Comparison of ENCODE assay signal across 11 mouse cellular contexts in the genomic region with DNA sequence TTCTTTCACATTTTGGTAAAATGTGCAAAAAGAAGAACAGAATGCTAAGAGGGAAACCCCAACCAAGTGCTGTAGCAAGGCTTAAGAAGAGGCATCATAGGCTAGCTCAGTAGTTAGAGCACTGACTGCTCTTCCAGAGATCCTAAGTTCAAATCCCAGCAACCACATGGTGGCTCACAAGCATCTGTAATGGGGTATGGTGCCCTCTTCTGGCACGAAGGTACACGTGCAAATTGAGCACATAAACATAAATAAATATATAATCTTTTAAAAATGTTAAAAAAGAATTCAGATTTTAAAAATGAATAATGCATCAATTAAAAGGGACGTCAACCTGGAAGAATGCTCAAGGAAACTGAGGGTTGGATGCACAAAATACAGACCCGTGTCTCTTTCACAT.
DNase-seq lines count a peak whose midpoint lies in the region; ATAC-seq lines count a peak whose summit lies in the region.
"Had no signal": no experiment of that assay in that cellular context is flagged by ENCODE, and none has a peak within 500 bp of the region (broad histone marks: within the 10 kb centered on the region; RNA-seq: fewer than 3 reads in every experiment).

No protein-coding gene starts in this region.

- H3K36me3 ChIP-seq in forebrain, embryonic 14.5 days (ENCODE audit: control insufficient read depth, insufficient read depth, low read length), result no peaks in the 10 kb centered on the region
- no peaks in the 10 kb centered on the region for H3K36me3 ChIP-seq in forebrain, embryonic 12.5 days (replicated peaks)
- H3K36me3 ChIP-seq: stomach, embryonic 15.5 days had no signal

- no peak overlapping the region for H3K27ac ChIP-seq in forebrain, embryonic 14.5 days (ENCODE audit: low read depth, low read length)
- H3K27ac ChIP-seq in forebrain, embryonic 12.5 days, result no peak overlapping the region
- H3K27ac ChIP-seq: stomach, embryonic 15.5 days had no signal

- no peak for ATAC-seq in forebrain, embryonic 14.5 days
- ATAC-seq in forebrain, embryonic 12.5 days (ENCODE audit: low FRiP score), result no peak
- ATAC-seq in inflammation-experienced regulatory T-cells, adult 6 months, result no peak

- no peak overlapping the region for H3K4me2 ChIP-seq in forebrain, embryonic 14.5 days (ENCODE audit: low read length)
- no peak overlapping the region for H3K4me2 ChIP-seq in forebrain, embryonic 12.5 days
- H3K4me2 ChIP-seq: stomach, embryonic 15.5 days had no signal

- WGBS in forebrain, embryonic 14.5 days, result 53% methylated on average over 4 of the region's 4 CpGs
- WGBS in forebrain, embryonic 12.5 days, result 57% methylated on average over 4 of the region's 4 CpGs

- H3K4me3 ChIP-seq in forebrain, embryonic 14.5 days (ENCODE audit: low read depth, low read length), result no peak overlapping the region
- H3K4me3 ChIP-seq in forebrain, embryonic 12.5 days (replicated peaks), result no peak overlapping the region
- H3K4me3 ChIP-seq: stomach, embryonic 15.5 days had no signal

- DNase-seq in forebrain, embryonic 14.5 days (ENCODE audit: low spot score), result peak; percentile 29
- DNase-seq in layer of hippocampus, adult 11-12 months (ENCODE audit: low spot score), result peak; percentile 18
- no peak for DNase-seq in layer of hippocampus, adult 9-10 months (ENCODE audit: low spot score)
- peak; percentile 46 for DNase-seq in 416B (ENCODE audit: low read depth)
- DNase-seq in R1 (ENCODE audit: low read depth, low spot score), result peak; percentile 23
- no peak for DNase-seq in cerebellum, adult 11 months
- DNase-seq: adrenal gland, postnatal 10 days; gastrocnemius, postnatal 25 days had no signal

- no peaks in the 10 kb centered on the region for H3K9me3 ChIP-seq in forebrain, embryonic 14.5 days (replicated peaks; ENCODE audit: control insufficient read depth, low read length)
- no peaks in the 10 kb centered on the region for H3K9me3 ChIP-seq in forebrain, embryonic 12.5 days
- H3K9me3 ChIP-seq: stomach, embryonic 15.5 days had no signal

- H3K4me1 ChIP-seq in forebrain, embryonic 14.5 days (ENCODE audit: control insufficient read depth, insufficient read depth, low read length), result peaks cover 2% of the 10 kb centered on the region; the same call in 1 of the 2 replicates
- H3K4me1 ChIP-seq in forebrain, embryonic 12.5 days, result peaks cover 3% of the 10 kb centered on the region

- H3K27me3 ChIP-seq in forebrain, embryonic 14.5 days (replicated peaks; ENCODE audit: control insufficient read depth, insufficient read depth, low read length), result no peaks in the 10 kb centered on the region
- no peaks in the 10 kb centered on the region for H3K27me3 ChIP-seq in forebrain, embryonic 12.5 days
- H3K27me3 ChIP-seq: stomach, embryonic 15.5 days had no signal

- H3K9ac ChIP-seq in forebrain, embryonic 14.5 days (ENCODE audit: low read length), result no peak overlapping the region
- H3K9ac ChIP-seq in forebrain, embryonic 12.5 days, result no peak overlapping the region
- H3K9ac ChIP-seq: stomach, embryonic 15.5 days had no signal

Comparison
In these comparisons a context has a peak if more than half of its experiments do, and no peak if none do; other contexts are left out.
1. DNase-seq: peak in forebrain, embryonic 14.5 days (single experiment), layer of hippocampus, adult 11-12 months (single experiment), 416B (single experiment) and R1 (single experiment); none in layer of hippocampus, adult 9-10 months (single experiment) and cerebellum, adult 11 months (single experiment).